Mouse (Mus musculus) midbrain, embryonic 14.5 days (tissue): ENCODE data around the gene Tnfsfm13. TPM values are rescaled to one million over a fixed set of nuclear protein-coding genes. Genes with fewer than 3 reads are reported as not detected.
"Not testable (repeated sequence)": the region's sequence is repeated elsewhere in the genome, so short reads cannot be mapped to it uniquely, and the experiment has no call there.

ENCODE experiments used
- ATAC-seq: fragments of 200-750 bp; cut with Nextera tagmentation; 2 replicates; pipeline ENCODE4 v1.8.0; 2017; ENCODE audit warnings: moderate number of reproducible peaks, moderate library complexity; ENCODE audit not compliant: low FRiP score, low TSS enrichment
- DNase-seq: peaks from one replicate; pipeline ENCODE4 v3.0.0-alpha.2; 2015
- H3K27ac ChIP-seq: fragments of 300-500 bp; sonication (generic); replicated peaks from 2 replicates; pipeline ENCODE4 v1.5.1; 2014; ENCODE audit warnings: mild to moderate bottlenecking, low read depth, low read length, moderate library complexity
- H3K27me3 ChIP-seq: fragments of 300-500 bp; sonication (generic); 2 replicates; pipeline ENCODE4 v1.6.1; 2014; ENCODE audit warnings: low read length, control low read depth, mixed read lengths; ENCODE audit not compliant: control insufficient read depth, insufficient read depth
- H3K36me3 ChIP-seq: fragments of 300-500 bp; sonication (generic); 2 replicates; pipeline ENCODE4 v1.6.1; 2014; ENCODE audit warnings: low read length, control low read depth; ENCODE audit not compliant: control insufficient read depth, insufficient read depth
- H3K4me1 ChIP-seq: fragments of 300-500 bp; sonication (generic); 2 replicates; pipeline ENCODE4 v1.6.1; 2014; ENCODE audit warnings: mild to moderate bottlenecking, antibody characterized with exemption, low read length, control low read depth; ENCODE audit not compliant: control insufficient read depth, insufficient read depth
- H3K4me2 ChIP-seq: fragments of 300-500 bp; sonication (generic); 2 replicates; pipeline ENCODE4 v1.6.1; 2014; ENCODE audit warnings: mild to moderate bottlenecking, low read length, moderate library complexity
- H3K4me3 ChIP-seq: fragments of 300-500 bp; sonication (generic); replicated peaks from 2 replicates; pipeline ENCODE4 v1.5.1; 2014; ENCODE audit warnings: low read depth, low read length
- H3K9ac ChIP-seq: fragments of 300-500 bp; sonication (generic); replicated peaks from 2 replicates; pipeline ENCODE4 v1.6.1; 2014; ENCODE audit warnings: mild to moderate bottlenecking, low read length, moderate library complexity
- H3K9me3 ChIP-seq: fragments of 300-500 bp; sonication (generic); 2 replicates; pipeline ENCODE4 v1.6.1; 2016; ENCODE audit warnings: low read length, control low read depth, mixed read lengths; ENCODE audit not compliant: control insufficient read depth
- WGBS: fragments of 180-500 bp; shearing (Covaris S2); extraction: QIAGEN DNeasy Blood & Tissue Kit; methylation state at CpG from one replicate; pipeline ENCODE4 v1.1.7; 2014; 5-methylcytosine and 5-hydroxymethylcytosine counted together
- polyA plus RNA-seq: library from polyadenylated mRNA; unstranded; fragments of >200 nt; fragmentation: Nextera tagmentation; extraction: Ambion mirVana; gene quantifications from 2 replicates; pipeline ENCODE4 v1.2.1, GENCODE M21; 2014

Gene Tnfsfm13
- 0.51 and 1.1 TPM in 2 replicates for polyA plus RNA-seq

DNA sequence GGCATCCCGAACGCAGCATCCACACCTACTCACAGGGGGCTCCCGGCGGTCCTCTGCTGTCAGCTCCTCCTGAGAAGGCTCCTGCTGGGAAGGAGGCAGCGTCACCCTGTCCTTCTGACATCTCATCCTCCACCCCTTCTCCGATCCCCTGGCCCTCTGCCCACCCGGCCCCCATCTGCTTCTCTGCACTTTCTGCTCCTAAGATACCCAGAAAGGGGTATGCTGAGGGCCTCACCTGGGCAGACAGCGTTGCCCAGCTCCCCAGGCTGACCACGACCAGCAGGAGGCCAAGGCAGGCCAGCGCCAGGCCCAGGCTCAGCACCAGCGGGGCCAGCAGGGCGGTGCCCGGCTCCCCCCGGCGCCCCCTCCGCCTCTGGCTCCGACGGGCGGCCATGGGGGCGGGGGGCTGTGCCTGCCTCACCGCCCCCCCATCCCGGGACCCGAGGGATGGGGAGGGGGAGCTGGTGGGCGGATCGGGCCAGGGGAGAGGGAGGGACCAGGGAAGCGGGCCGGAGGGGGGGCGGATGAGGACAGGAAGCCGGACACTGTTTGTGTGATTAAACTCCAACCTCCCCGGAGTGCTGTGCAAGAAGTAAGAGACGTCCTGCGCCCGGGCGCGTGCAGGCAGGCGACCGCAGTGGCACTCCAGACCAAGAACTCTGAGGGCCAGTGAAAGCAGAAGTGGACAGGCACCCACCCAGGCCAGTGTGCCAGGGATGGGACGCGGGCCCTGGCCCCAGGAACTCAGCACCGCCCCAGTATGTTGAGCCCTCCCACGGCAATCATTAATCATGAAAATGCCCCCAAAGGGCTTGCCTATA, at the start of gene Tnfsfm13, which contains the start of gene Tnfsf12:
Gene Tnfsfm13, minus strand, starts transcription at position 738 of the 821 bp plus-strand sequence.
Gene Tnfsf12, minus strand, starts transcription at position 489 of the 821 bp plus-strand sequence.
- no peaks in the 10 kb centered on the region; the same call in 1 of the 2 replicates for H3K9me3 ChIP-seq
- peak within 1 kb of the TSS; percentile 69 for H3K9ac ChIP-seq
- peaks cover 8% of the 10 kb centered on the region for H3K4me1 ChIP-seq
- ATAC-seq (no peak), DNase-seq (peak; percentile 43)
- H3K36me3 ChIP-seq, result no peaks in the 10 kb centered on the region
- H3K4me2 ChIP-seq, result peak within 1 kb of the TSS; percentile 84
- WGBS, result 2% methylated on average over 41 of the region's 41 CpGs
- H3K27me3 ChIP-seq, result no peaks in the 10 kb centered on the region
- H3K4me3 ChIP-seq, result peak within 1 kb of the TSS; percentile 41
- no peak within 1 kb of the TSS; the same call in 1 of the 2 replicates for H3K27ac ChIP-seq

DNA sequence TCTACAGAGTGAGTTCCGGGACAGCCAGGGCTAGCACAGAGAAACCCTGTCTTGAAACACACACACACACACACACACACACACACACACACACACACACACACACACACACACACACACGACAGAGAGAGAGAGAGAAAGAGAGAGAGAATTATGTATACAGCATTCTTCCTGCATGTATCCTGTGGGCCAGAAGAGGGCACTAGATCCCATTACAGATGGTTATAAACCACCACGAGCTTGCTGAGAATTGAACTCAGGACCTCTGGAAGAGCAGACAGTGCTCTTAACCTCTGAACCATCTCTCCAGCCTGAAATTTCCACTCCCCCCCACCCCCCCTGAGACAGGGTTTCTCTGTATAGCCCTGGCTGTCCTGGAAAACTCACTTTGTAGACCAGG, 35.5 kb upstream of the Tnfsfm13 start:
- H3K27me3 ChIP-seq, H3K27ac ChIP-seq, H3K4me3 ChIP-seq, H3K9me3 ChIP-seq, DNase-seq, H3K9ac ChIP-seq, H3K4me1 ChIP-seq, ATAC-seq, H3K4me2 ChIP-seq: not testable (repeated sequence)
- H3K36me3 ChIP-seq, result peaks cover 34% of the 10 kb centered on the region
- WGBS, result 71% methylated on average over 3 of the region's 3 CpGs

DNA sequence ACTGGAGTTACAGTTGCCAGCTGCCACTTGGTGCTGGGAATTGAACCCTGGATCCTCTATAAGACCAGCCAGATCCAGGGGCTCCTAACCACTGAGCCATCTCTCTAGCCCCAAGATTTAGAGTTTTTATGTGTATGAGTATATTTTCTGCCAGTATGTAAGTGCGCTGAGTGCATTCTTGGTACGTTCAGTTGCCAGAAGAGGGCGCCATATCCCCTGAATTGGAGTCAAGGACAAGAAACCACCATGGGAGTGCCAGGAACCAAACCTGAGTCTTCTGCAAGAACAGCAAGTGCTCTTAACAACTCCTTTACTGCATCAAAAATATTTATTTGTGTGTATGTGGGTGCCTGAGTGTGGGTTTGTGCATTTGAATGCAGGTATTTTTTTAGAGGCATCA, 33.2 kb upstream of the Tnfsfm13 start:
- Histone ChIP-seq H3K36me3 (peaks cover 11% of the 10 kb centered on the region), H3K9me3 (no peaks in the 10 kb centered on the region), H3K27ac (no peak overlapping the region), H3K9ac (no peak overlapping the region), H3K27me3 (no peaks in the 10 kb centered on the region), H3K4me3 (no peak overlapping the region), H3K4me2 (no peak overlapping the region), H3K4me1 (no peaks in the 10 kb centered on the region)
- ATAC-seq, result no peak
- DNase-seq, result peak; percentile 61
- WGBS, result 16% methylated on average over 3 of the region's 3 CpGs

DNA sequence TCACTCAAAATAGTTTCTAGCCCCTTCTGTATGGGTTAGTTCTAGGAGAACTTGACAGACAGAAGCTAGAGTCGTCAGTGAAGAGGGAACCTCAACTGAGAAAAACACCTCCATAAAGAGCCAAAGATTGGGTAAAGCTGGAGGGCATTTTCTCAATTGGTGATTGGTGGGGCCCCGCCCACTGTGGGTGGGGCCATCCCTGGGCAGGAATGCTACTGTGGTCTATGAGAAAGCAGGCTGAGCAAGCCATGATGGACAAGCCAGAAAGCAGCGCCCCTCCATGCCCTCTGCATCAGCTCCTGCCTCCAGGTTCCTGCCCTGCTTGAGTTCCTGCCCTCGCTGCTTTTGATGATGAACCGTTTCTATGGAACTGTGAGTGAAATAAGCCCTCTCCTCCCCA, 30.1 kb upstream of the Tnfsfm13 start:
- no peak for ATAC-seq
- 36% methylated on average over 5 of the region's 5 CpGs for WGBS
- Histone ChIP-seq H3K9me3 (no peaks in the 10 kb centered on the region), H3K9ac (no peak overlapping the region), H3K4me3 (no peak overlapping the region), H3K27ac (no peak overlapping the region), H3K4me2 (no peak overlapping the region), H3K4me1 (no peaks in the 10 kb centered on the region), H3K36me3 (no peaks in the 10 kb centered on the region), H3K27me3 (no peaks in the 10 kb centered on the region)
- no peak for DNase-seq

DNA sequence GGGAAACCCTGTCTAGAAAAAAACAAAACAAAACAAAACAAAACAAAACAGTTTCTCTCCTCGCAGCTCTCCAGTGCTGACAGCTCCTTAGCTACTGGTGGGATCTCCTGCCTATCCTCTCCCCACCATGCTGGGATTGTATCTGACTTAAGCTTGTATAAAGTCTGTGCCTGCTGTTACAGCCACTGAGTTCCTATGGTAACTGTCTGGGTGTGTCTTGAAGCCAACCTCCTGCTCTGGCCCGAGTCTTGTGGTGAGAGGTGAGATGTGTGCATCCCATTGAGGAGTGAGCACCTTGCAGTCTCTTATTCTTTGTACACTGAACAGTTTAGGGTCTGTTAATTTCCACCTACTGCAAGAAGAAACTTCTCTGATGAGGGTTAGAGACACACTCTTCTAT, 27.2 kb upstream of the Tnfsfm13 start:
- ATAC-seq, result no peak
- Histone ChIP-seq H3K4me3 (no peak overlapping the region), H3K4me2 (no peak overlapping the region), H3K36me3 (no peaks in the 10 kb centered on the region), H3K9me3 (no peaks in the 10 kb centered on the region), H3K9ac (no peak overlapping the region), H3K4me1 (no peaks in the 10 kb centered on the region), H3K27me3 (no peaks in the 10 kb centered on the region), H3K27ac (no peak overlapping the region)
- DNase-seq, result no peak
- 51% methylated on average over 2 of the region's 2 CpGs for WGBS

DNA sequence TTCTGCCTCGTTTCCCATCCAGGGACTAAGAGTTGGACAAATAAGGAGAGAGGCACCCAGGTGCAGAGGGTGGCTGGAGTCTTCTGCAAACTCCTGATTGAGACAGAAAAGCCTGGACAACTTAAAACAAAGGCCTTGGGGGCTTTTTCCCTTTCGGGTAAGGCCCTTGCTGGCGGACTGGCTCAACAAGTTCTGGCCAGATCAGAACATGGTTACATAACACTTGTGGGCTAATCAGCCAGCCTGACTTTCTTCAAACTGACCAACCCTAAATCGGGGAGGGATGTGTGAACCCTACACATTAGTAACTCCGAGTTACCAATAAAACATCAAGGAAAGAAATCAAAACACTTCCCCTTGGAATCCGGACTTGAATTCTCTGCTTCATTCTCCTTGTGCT, 25.0 kb upstream of the Tnfsfm13 start:
- no peaks in the 10 kb centered on the region for H3K9me3 ChIP-seq
- no peaks in the 10 kb centered on the region for H3K27me3 ChIP-seq
- H3K9ac ChIP-seq, result no peak overlapping the region
- no peak for ATAC-seq
- H3K27ac ChIP-seq, result no peak overlapping the region
- DNase-seq, result no peak
- H3K4me1 ChIP-seq, result no peaks in the 10 kb centered on the region
- no peak overlapping the region for H3K4me3 ChIP-seq
- WGBS, result 84% methylated on average over 6 of the region's 6 CpGs
- H3K36me3 ChIP-seq, result no peaks in the 10 kb centered on the region
- no peak overlapping the region for H3K4me2 ChIP-seq

DNA sequence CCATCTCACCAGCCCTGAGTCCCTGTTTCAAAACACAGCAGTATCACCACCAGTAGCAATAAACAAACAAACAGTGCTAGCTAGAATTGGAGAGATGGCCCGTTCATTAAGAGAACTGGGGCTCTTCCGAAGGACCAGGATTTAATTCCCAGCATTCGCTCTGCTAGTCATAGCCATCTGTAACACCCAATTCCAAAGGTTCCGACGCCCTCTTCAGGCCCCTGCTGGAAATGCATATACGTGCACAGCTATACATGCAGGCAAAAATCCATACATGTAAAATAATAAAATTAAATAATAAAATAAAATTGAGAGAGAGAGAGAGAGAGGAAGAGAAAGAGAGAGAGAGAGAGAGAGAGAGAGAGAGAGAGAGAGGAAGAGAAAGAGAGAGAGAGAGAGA, 23.5 kb upstream of the Tnfsfm13 start:
- H3K27ac ChIP-seq, result no peak overlapping the region
- no peaks in the 10 kb centered on the region for H3K9me3 ChIP-seq
- H3K4me1 ChIP-seq, result no peaks in the 10 kb centered on the region
- H3K9ac ChIP-seq, result no peak overlapping the region
- no peaks in the 10 kb centered on the region for H3K36me3 ChIP-seq
- no peak for DNase-seq
- ATAC-seq, result no peak
- 73% methylated on average over 6 of the region's 6 CpGs for WGBS
- no peak overlapping the region for H3K4me2 ChIP-seq
- H3K27me3 ChIP-seq, result no peaks in the 10 kb centered on the region
- no peak overlapping the region for H3K4me3 ChIP-seq

DNA sequence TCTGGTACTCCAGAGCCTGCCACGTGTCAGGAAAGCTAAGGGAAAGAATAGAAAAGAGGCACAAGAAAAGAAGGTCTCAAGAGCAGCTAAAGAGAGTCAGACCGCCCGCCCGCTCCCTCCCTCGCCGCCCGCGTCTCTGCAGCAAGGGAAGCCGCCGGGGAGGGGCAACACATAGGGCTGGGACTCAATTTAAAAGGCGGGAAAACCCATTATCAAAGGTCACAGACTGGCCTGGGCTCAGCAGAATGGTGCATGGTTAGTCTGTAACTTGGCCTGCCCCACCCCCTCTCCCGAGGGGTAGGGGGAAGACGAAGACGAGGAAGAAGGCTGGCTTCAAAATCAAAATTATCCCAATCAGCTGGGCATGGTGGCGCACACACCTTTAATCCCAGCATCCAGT, 22.8 kb upstream of the Tnfsfm13 start:
- WGBS, result 34% methylated on average over 15 of the region's 15 CpGs
- ATAC-seq (no peak), DNase-seq (no peak)
- H3K4me3 ChIP-seq, result no peak overlapping the region
- no peak overlapping the region for H3K27ac ChIP-seq
- H3K27me3 ChIP-seq, result no peaks in the 10 kb centered on the region
- no peaks in the 10 kb centered on the region for H3K9me3 ChIP-seq
- H3K9ac ChIP-seq, result no peak overlapping the region
- no peaks in the 10 kb centered on the region for H3K36me3 ChIP-seq
- H3K4me2 ChIP-seq, result no peak overlapping the region
- no peaks in the 10 kb centered on the region for H3K4me1 ChIP-seq

DNA sequence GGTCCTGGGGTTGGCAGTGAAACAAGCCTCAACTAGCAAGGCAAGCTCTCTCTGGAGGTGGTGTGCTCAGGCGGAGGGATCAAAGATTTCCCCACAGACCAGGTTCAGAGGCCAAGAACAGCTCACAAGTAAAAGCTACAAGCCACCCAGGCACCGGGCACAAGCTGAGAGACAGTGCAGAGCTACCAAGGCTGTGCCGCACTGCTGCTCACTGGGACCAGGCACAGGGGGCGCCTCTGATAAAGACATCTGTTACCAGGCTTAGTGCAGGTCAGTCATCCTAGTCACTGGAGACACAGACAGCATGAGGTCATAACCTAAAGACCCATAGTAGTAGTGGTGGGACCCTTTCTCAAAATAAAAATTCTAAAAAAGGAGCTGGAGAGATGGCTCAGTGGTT, 21.1 kb upstream of the Tnfsfm13 start:
- Histone ChIP-seq H3K4me3 (no peak overlapping the region), H3K27ac (no peak overlapping the region), H3K4me1 (no peaks in the 10 kb centered on the region), H3K9ac (no peak overlapping the region), H3K4me2 (no peak overlapping the region), H3K36me3 (no peaks in the 10 kb centered on the region), H3K27me3 (no peaks in the 10 kb centered on the region), H3K9me3 (no peaks in the 10 kb centered on the region)
- WGBS, result 60% methylated on average over 4 of the region's 4 CpGs
- ATAC-seq (no peak), DNase-seq (no peak)
